Mouse (Mus musculus) heart, embryonic 14.5 days (tissue): Measurements from ENCODE around the gene Gm43518. TPM values are rescaled to one million over a fixed set of nuclear protein-coding genes. Genes with fewer than 3 reads are reported as not detected.
A peak's percentile ranks its signal among the peaks of the same experiment; 100 is the strongest.

Source experiments
- ATAC-seq: fragments of 200-750 bp; cut with Nextera tagmentation; 2 replicates; pipeline ENCODE4 v1.8.0; 2017; ENCODE audit warnings: low read depth, moderate TSS enrichment; ENCODE audit not compliant: insufficient number of reproducible peaks, insufficient read depth, low FRiP score
- H3K27ac ChIP-seq, 2 experiments: fragments of 200-500 bp in 1 of 2; fragments of 300-500 bp in 1 of 2; sonication (generic) in 1 of 2; replicated peaks in 1 of 2; 2 replicates each; pipeline ENCODE4 v1.5.1; 2012 to 2014; ENCODE audit warnings: low read depth in 2 of 2, low read length in 2 of 2, control low read depth in 1 of 2, mild to moderate bottlenecking in 1 of 2, mixed read lengths in 1 of 2; ENCODE audit not compliant: control insufficient read depth in 1 of 2, insufficient read depth in 1 of 2
- H3K27me3 ChIP-seq: fragments of 300-500 bp; sonication (generic); 2 replicates; pipeline ENCODE4 v1.6.1; 2014; ENCODE audit warnings: mild to moderate bottlenecking, low read length, control low read depth; ENCODE audit not compliant: control insufficient read depth, insufficient read depth
- H3K36me3 ChIP-seq: fragments of 300-500 bp; sonication (generic); 2 replicates; pipeline ENCODE4 v1.6.1; 2014; ENCODE audit warnings: mild to moderate bottlenecking, control low read depth, low read length, mixed read lengths; ENCODE audit not compliant: control insufficient read depth, insufficient read depth
- H3K4me1 ChIP-seq, 2 experiments: fragments of 200-500 bp in 1 of 2; fragments of 300-500 bp in 1 of 2; sonication (generic) in 1 of 2; 2 replicates each; pipeline ENCODE4 v1.6.1; 2012 to 2014; ENCODE audit warnings: low read length in 2 of 2, control low read depth in 1 of 2, mixed read lengths in 1 of 2; ENCODE audit not compliant: control insufficient read depth in 2 of 2, insufficient read depth in 2 of 2
- H3K4me2 ChIP-seq: fragments of 300-500 bp; sonication (generic); 2 replicates; pipeline ENCODE4 v1.6.1; 2014; ENCODE audit warnings: mild to moderate bottlenecking, low read length
- H3K4me3 ChIP-seq, 2 experiments: fragments of 200-500 bp in 1 of 2; fragments of 300-500 bp in 1 of 2; sonication (generic) in 1 of 2; 2 replicates each; pipeline ENCODE4 v1.5.1; 2012 to 2014; ENCODE audit warnings: low read length in 2 of 2, mild to moderate bottlenecking in 2 of 2, control low read depth in 1 of 2, low read depth in 1 of 2, moderate library complexity in 1 of 2; ENCODE audit not compliant: control insufficient read depth in 1 of 2, insufficient read depth in 1 of 2
- H3K9ac ChIP-seq: fragments of 300-500 bp; sonication (generic); 2 replicates; pipeline ENCODE4 v1.6.1; 2014; ENCODE audit warnings: mild to moderate bottlenecking, low read length
- H3K9me3 ChIP-seq: fragments of 300-500 bp; sonication (generic); 2 replicates; pipeline ENCODE4 v1.6.1; 2016; ENCODE audit warnings: low read length, control low read depth; ENCODE audit not compliant: control insufficient read depth
- WGBS: fragments of 180-500 bp; shearing (Covaris S2); extraction: QIAGEN DNeasy Blood & Tissue Kit; methylation state at CpG from one replicate; pipeline ENCODE4 v1.1.7; 2014; 5-methylcytosine and 5-hydroxymethylcytosine counted together
- polyA plus RNA-seq: library from polyadenylated mRNA; unstranded; fragments of >200 nt; fragmentation: Nextera tagmentation; extraction: Ambion mirVana; gene quantifications from 2 replicates; pipeline ENCODE4 v1.2.1, GENCODE M21; 2014

The Gm43518 gene
- polyA plus RNA-seq, 1 experiment from 2014 or later = 1.4 TPM

- Histone ChIP-seq H3K27me3 (no peaks in the 10 kb centered on the region), H3K4me3 (no peak overlapping the region), H3K4me1 (peaks cover 0 to 3% of the 10 kb centered on the region in 2 experiments; a peak in 1 of 4 replicates), H3K9ac (no peak overlapping the region), H3K36me3 (no peaks in the 10 kb centered on the region), H3K27ac (no peak overlapping the region), H3K9me3 (no peaks in the 10 kb centered on the region), H3K4me2 (no peak overlapping the region)
- 75% methylated on average over 5 of the region's 5 CpGs for WGBS
- ATAC-seq = no peak
Measured at GRCm38 (mm10) chr5:123890987-123891386, 36.2 kb upstream of the Gm43518 start.

- H3K9ac ChIP-seq = no peak overlapping the region
- peaks cover 0 to 3% of the 10 kb centered on the region in 2 experiments; a peak in 1 of 4 replicates for H3K4me1 ChIP-seq
- no peaks in the 10 kb centered on the region for H3K36me3 ChIP-seq
- no peak for ATAC-seq
- no peak overlapping the region for H3K27ac ChIP-seq
- WGBS = 38% methylated on average over 6 of the region's 6 CpGs
- H3K4me2 ChIP-seq = 0 out of 2 replicates have a peak overlapping the region, but pooled peaks have one; percentile 3
- no peaks in the 10 kb centered on the region for H3K9me3 ChIP-seq
- no peaks in the 10 kb centered on the region for H3K27me3 ChIP-seq
- H3K4me3 ChIP-seq = no peak overlapping the region
Measured at GRCm38 (mm10) chr5:123891669-123892068, 35.5 kb upstream of the Gm43518 start.

GRCm38 (mm10) chr5:123893520-123893919 is 33.7 kb upstream of the Gm43518 start:
- Histone ChIP-seq H3K27ac (no peak overlapping the region), H3K4me3 (no peak overlapping the region), H3K36me3 (no peaks in the 10 kb centered on the region), H3K9me3 (no peaks in the 10 kb centered on the region), H3K9ac (no peak overlapping the region), H3K4me2 (no peak overlapping the region), H3K27me3 (no peaks in the 10 kb centered on the region), H3K4me1 (peaks cover 0 to 3% of the 10 kb centered on the region in 2 experiments; a peak in 1 of 4 replicates)
- no peak for ATAC-seq
- 83% methylated on average over 5 of the region's 5 CpGs for WGBS

- H3K27me3 ChIP-seq = no peaks in the 10 kb centered on the region
- H3K4me2 ChIP-seq = no peak overlapping the region
- H3K27ac ChIP-seq = no peak overlapping the region
- H3K9me3 ChIP-seq = no peaks in the 10 kb centered on the region
- H3K36me3 ChIP-seq = no peaks in the 10 kb centered on the region
- H3K4me3 ChIP-seq = no peak overlapping the region
- WGBS = 80% methylated on average over 11 of the region's 11 CpGs
- ATAC-seq = no peak
- no peak overlapping the region for H3K9ac ChIP-seq
- peaks cover 0 to 3% of the 10 kb centered on the region in 2 experiments; a peak in 1 of 4 replicates for H3K4me1 ChIP-seq
Measured at GRCm38 (mm10) chr5:123896395-123896794, 30.8 kb upstream of the Gm43518 start.

- Histone ChIP-seq H3K36me3 (no peaks in the 10 kb centered on the region), H3K4me1 (no peaks in the 10 kb centered on the region), H3K4me2 (no peak overlapping the region), H3K9me3 (no peaks in the 10 kb centered on the region), H3K27ac (no peak overlapping the region), H3K9ac (no peak overlapping the region), H3K27me3 (no peaks in the 10 kb centered on the region), H3K4me3 (no peak overlapping the region)
- no peak for ATAC-seq
- whole genome bisulfite sequencing = 77% methylated on average over 13 of the region's 13 CpGs
Measured at GRCm38 (mm10) chr5:123897352-123897751, 29.9 kb upstream of the Gm43518 start.

GRCm38 (mm10) chr5:123904059-123904672 is 23.1 kb upstream of the Gm43518 start:
- no peaks in the 10 kb centered on the region for H3K9me3 ChIP-seq
- 60% methylated on average over 11 of the region's 11 CpGs for WGBS
- H3K27ac ChIP-seq = no peak overlapping the region
- no peak overlapping the region for H3K9ac ChIP-seq
- H3K4me3 ChIP-seq = no peak overlapping the region
- H3K4me2 ChIP-seq = no peak overlapping the region
- no peaks in the 10 kb centered on the region for H3K27me3 ChIP-seq
- peaks cover 11% of the 10 kb centered on the region for H3K36me3 ChIP-seq
- peaks cover 7 to 12% of the 10 kb centered on the region in 2 experiments for H3K4me1 ChIP-seq
- ATAC-seq = no peak

- H3K4me3 ChIP-seq = peak overlapping the region; percentile 6 to 91; a peak in 2 of 4 replicates
Measured at GRCm38 (mm10) chr5:123906146-123906975, 20.9 kb upstream of the Gm43518 start.

More at GRCm38 (mm10) chr5:123906146-123906975, 20.9 kb upstream of the Gm43518 start:
- no peaks in the 10 kb centered on the region for H3K27me3 ChIP-seq
- H3K27ac ChIP-seq = no peak overlapping the region
- H3K9me3 ChIP-seq = no peaks in the 10 kb centered on the region
- H3K9ac ChIP-seq = peak overlapping the region; percentile 14
- peak overlapping the region; percentile 86 for H3K4me2 ChIP-seq
- peaks cover 7 to 12% of the 10 kb centered on the region in 2 experiments for H3K4me1 ChIP-seq
- ATAC-seq = no peak
- WGBS = 73% methylated on average over 17 of the region's 17 CpGs
- H3K36me3 ChIP-seq = peaks cover 32% of the 10 kb centered on the region
